Mouse (Mus musculus): ENCODE measurements around the gene Gm44502.

- no peak for TF ChIP-seq CTCF (IDR thresholded peaks at IDR 0.05 in 2 of 3, conservative IDR thresholded peaks at IDR 0.05 in 1 of 3; ENCODE audit: control insufficient read depth in 1 of 3, insufficient read depth in 1 of 3, low read depth in 2 of 3, low read length in 3 of 3, poor library complexity in 1 of 3, severe bottlenecking in 1 of 3)
- TF ChIP-seq EP300 (IDR thresholded peaks at IDR 0.05; ENCODE audit: low read depth in 1 of 2, low read length in 2 of 2): no peak
- TF ChIP-seq GATA1 (IDR thresholded peaks at IDR 0.05; ENCODE audit: low read depth, low read length): no peak
- no peak for TF ChIP-seq RAD21 (IDR thresholded peaks at IDR 0.05; ENCODE audit: low read depth, low read length)
- TF ChIP-seq SIN3A (IDR thresholded peaks at IDR 0.05; ENCODE audit: low read length): no peak
- TF ChIP-seq MEF2A (IDR thresholded peaks at IDR 0.05; ENCODE audit: extremely low read depth, insufficient replicate concordance, low read depth, low read length, poor library complexity, severe bottlenecking): no peak
- no peak for TF ChIP-seq POLR2A (IDR thresholded peaks at IDR 0.05; ENCODE audit: control insufficient read depth in 1 of 2, insufficient read depth in 1 of 2, low read depth in 1 of 2, low read length in 2 of 2, poor library complexity in 1 of 2)
- TF ChIP-seq MYB (IDR thresholded peaks at IDR 0.05; ENCODE audit: low read depth, low read length): no peak
- TF ChIP-seq RCOR1 (IDR thresholded peaks at IDR 0.05; ENCODE audit: low read depth, low read length): no peak
- no peak for TF ChIP-seq HCFC1 (IDR thresholded peaks at IDR 0.05; ENCODE audit: low read depth, low read length)
Observed at GRCm38 (mm10) chr15:89471476-89471875, 42.0 kb upstream of the Gm44502 start.
